Mouse (Mus musculus): ENCODE results near the gene Ntrk2. TPM values are rescaled to one million over a fixed set of nuclear protein-coding genes. Genes with fewer than 3 reads are reported as not detected.

Ntrk2 gene
- polyA plus RNA-seq, 1 experiment from 2014 or later, result 102 TPM

GRCm38 (mm10) chr13:59117233-59117632 is 310.9 kb downstream of the Ntrk2 start:
- Histone ChIP-seq H3K4me3 (replicated peaks; ENCODE audit: low read length) (no peak overlapping the region), H3K9me3 (ENCODE audit: control insufficient read depth, low read length) (peaks cover 8% of the 10 kb centered on the region), H3K27ac (ENCODE audit: low read length) (no peak overlapping the region), H3K27me3 (replicated peaks; ENCODE audit: control insufficient read depth, insufficient read depth, low read length) (no peaks in the 10 kb centered on the region), H3K36me3 (ENCODE audit: control insufficient read depth, insufficient read depth) (no peaks in the 10 kb centered on the region), H3K4me2 (ENCODE audit: low read length) (no peak overlapping the region), H3K4me1 (replicated peaks; ENCODE audit: control insufficient read depth, insufficient read depth, low read length) (no peaks in the 10 kb centered on the region; the same call in 1 of the 2 replicates), H3K9ac (replicated peaks; ENCODE audit: low read depth, low read length) (no peak overlapping the region)
- ATAC-seq, result no peak
- 89% methylated on average over 5 of the region's 5 CpGs for WGBS

- Histone ChIP-seq H3K27ac (ENCODE audit: low read length) (no peak overlapping the region), H3K4me2 (ENCODE audit: low read length) (no peak overlapping the region), H3K9me3 (ENCODE audit: control insufficient read depth, low read length) (peaks cover 6% of the 10 kb centered on the region), H3K4me1 (replicated peaks; ENCODE audit: control insufficient read depth, insufficient read depth, low read length) (no peaks in the 10 kb centered on the region; the same call in 1 of the 2 replicates), H3K27me3 (replicated peaks; ENCODE audit: control insufficient read depth, insufficient read depth, low read length) (no peaks in the 10 kb centered on the region), H3K4me3 (replicated peaks; ENCODE audit: low read length) (no peak overlapping the region), H3K9ac (replicated peaks; ENCODE audit: low read depth, low read length) (no peak overlapping the region), H3K36me3 (ENCODE audit: control insufficient read depth, insufficient read depth) (no peaks in the 10 kb centered on the region)
- WGBS, result 72% methylated on average over 10 of the region's 10 CpGs
- ATAC-seq, result no peak
These were observed 313.4 kb downstream of the Ntrk2 start for GRCm38 (mm10) chr13:59119596-59120394.

- Histone ChIP-seq H3K9me3 (ENCODE audit: control insufficient read depth, low read length) (no peaks in the 10 kb centered on the region), H3K4me2 (ENCODE audit: low read length) (no peak overlapping the region), H3K27ac (ENCODE audit: low read length) (peak overlapping the region; percentile 95), H3K9ac (replicated peaks; ENCODE audit: low read depth, low read length) (no peak overlapping the region), H3K4me3 (replicated peaks; ENCODE audit: low read length) (no peak overlapping the region), H3K36me3 (ENCODE audit: control insufficient read depth, insufficient read depth) (no peaks in the 10 kb centered on the region), H3K27me3 (replicated peaks; ENCODE audit: control insufficient read depth, insufficient read depth, low read length) (no peaks in the 10 kb centered on the region), H3K4me1 (replicated peaks; ENCODE audit: control insufficient read depth, insufficient read depth, low read length) (peaks cover 45% of the 10 kb centered on the region)
- peak; percentile 16; the same call in 1 of the 2 replicates for ATAC-seq
- 46% methylated on average over 7 of the region's 7 CpGs for WGBS
These were observed 336.9 kb downstream of the Ntrk2 start for GRCm38 (mm10) chr13:59143141-59143744.

GRCm38 (mm10) chr13:59144321-59144856 is 338.0 kb downstream of the Ntrk2 start:
- H3K4me2 ChIP-seq (ENCODE audit: low read length), result peak overlapping the region; percentile 47
- H3K9me3 ChIP-seq (ENCODE audit: control insufficient read depth, low read length), result no peaks in the 10 kb centered on the region
- ATAC-seq, result peak; percentile 92
- 0 out of 2 replicates have a peak overlapping the region, but pooled peaks have one; percentile 37 for H3K9ac ChIP-seq (replicated peaks; ENCODE audit: low read depth, low read length)
- H3K27ac ChIP-seq (ENCODE audit: low read length), result peak overlapping the region; percentile 95
- peaks cover 49% of the 10 kb centered on the region for H3K4me1 ChIP-seq (replicated peaks; ENCODE audit: control insufficient read depth, insufficient read depth, low read length)
- H3K36me3 ChIP-seq (ENCODE audit: control insufficient read depth, insufficient read depth), result no peaks in the 10 kb centered on the region
- 6% methylated on average over 11 of the region's 11 CpGs for WGBS
- H3K27me3 ChIP-seq (replicated peaks; ENCODE audit: control insufficient read depth, insufficient read depth, low read length), result no peaks in the 10 kb centered on the region
- peak overlapping the region; percentile 21 for H3K4me3 ChIP-seq (replicated peaks; ENCODE audit: low read length)

GRCm38 (mm10) chr13:59145677-59146555 is 339.5 kb downstream of the Ntrk2 start:
- Histone ChIP-seq H3K27ac (ENCODE audit: low read length) (peak overlapping the region; percentile 87), H3K9ac (replicated peaks; ENCODE audit: low read depth, low read length) (peak overlapping the region; percentile 26), H3K27me3 (replicated peaks; ENCODE audit: control insufficient read depth, insufficient read depth, low read length) (no peaks in the 10 kb centered on the region), H3K4me3 (replicated peaks; ENCODE audit: low read length) (no peak overlapping the region), H3K4me2 (ENCODE audit: low read length) (peak overlapping the region; percentile 33), H3K36me3 (ENCODE audit: control insufficient read depth, insufficient read depth) (no peaks in the 10 kb centered on the region), H3K9me3 (ENCODE audit: control insufficient read depth, low read length) (no peaks in the 10 kb centered on the region), H3K4me1 (replicated peaks; ENCODE audit: control insufficient read depth, insufficient read depth, low read length) (peaks cover 49% of the 10 kb centered on the region)
- ATAC-seq, result peak; percentile 85
- whole genome bisulfite sequencing, result 29% methylated on average over 21 of the region's 21 CpGs

- no peak overlapping the region for H3K9ac ChIP-seq (replicated peaks; ENCODE audit: low read depth, low read length)
- no peaks in the 10 kb centered on the region for H3K27me3 ChIP-seq (replicated peaks; ENCODE audit: control insufficient read depth, insufficient read depth, low read length)
- H3K9me3 ChIP-seq (ENCODE audit: control insufficient read depth, low read length), result no peaks in the 10 kb centered on the region
- no peaks in the 10 kb centered on the region for H3K36me3 ChIP-seq (ENCODE audit: control insufficient read depth, insufficient read depth)
- 85% methylated on average over 7 of the region's 7 CpGs for WGBS
- ATAC-seq, result no peak
- peaks cover 49% of the 10 kb centered on the region for H3K4me1 ChIP-seq (replicated peaks; ENCODE audit: control insufficient read depth, insufficient read depth, low read length)
- peak overlapping the region; percentile 87 for H3K27ac ChIP-seq (ENCODE audit: low read length)
- H3K4me3 ChIP-seq (replicated peaks; ENCODE audit: low read length), result no peak overlapping the region
- no peak overlapping the region for H3K4me2 ChIP-seq (ENCODE audit: low read length)
These were observed 340.2 kb downstream of the Ntrk2 start for GRCm38 (mm10) chr13:59146616-59147015.

- Histone ChIP-seq H3K4me2 (ENCODE audit: low read length) (no peak overlapping the region), H3K9me3 (ENCODE audit: control insufficient read depth, low read length) (no peaks in the 10 kb centered on the region), H3K9ac (replicated peaks; ENCODE audit: low read depth, low read length) (no peak overlapping the region), H3K27ac (ENCODE audit: low read length) (no peak overlapping the region), H3K4me3 (replicated peaks; ENCODE audit: low read length) (no peak overlapping the region), H3K4me1 (replicated peaks; ENCODE audit: control insufficient read depth, insufficient read depth, low read length) (peaks cover 49% of the 10 kb centered on the region), H3K36me3 (ENCODE audit: control insufficient read depth, insufficient read depth) (no peaks in the 10 kb centered on the region), H3K27me3 (replicated peaks; ENCODE audit: control insufficient read depth, insufficient read depth, low read length) (no peaks in the 10 kb centered on the region)
- 8% methylated on average over 4 of the region's 4 CpGs for WGBS
- ATAC-seq, result no peak
These were observed 341.6 kb downstream of the Ntrk2 start for GRCm38 (mm10) chr13:59147976-59148375.

- no peak overlapping the region for H3K4me2 ChIP-seq (ENCODE audit: low read length)
- peaks cover 41% of the 10 kb centered on the region for H3K4me1 ChIP-seq (replicated peaks; ENCODE audit: control insufficient read depth, insufficient read depth, low read length)
- H3K4me3 ChIP-seq (replicated peaks; ENCODE audit: low read length), result no peak overlapping the region
- no peak for ATAC-seq
- H3K27ac ChIP-seq (ENCODE audit: low read length), result no peak overlapping the region
- H3K9ac ChIP-seq (replicated peaks; ENCODE audit: low read depth, low read length), result no peak overlapping the region
- no peaks in the 10 kb centered on the region for H3K27me3 ChIP-seq (replicated peaks; ENCODE audit: control insufficient read depth, insufficient read depth, low read length)
- H3K9me3 ChIP-seq (ENCODE audit: control insufficient read depth, low read length), result no peaks in the 10 kb centered on the region
- 83% methylated on average over 10 of the region's 10 CpGs for WGBS
- no peaks in the 10 kb centered on the region for H3K36me3 ChIP-seq (ENCODE audit: control insufficient read depth, insufficient read depth)
These were observed 342.4 kb downstream of the Ntrk2 start for GRCm38 (mm10) chr13:59148793-59149192.

- Histone ChIP-seq H3K9ac (replicated peaks; ENCODE audit: low read depth, low read length) (no peak overlapping the region), H3K4me1 (replicated peaks; ENCODE audit: control insufficient read depth, insufficient read depth, low read length) (no peaks in the 10 kb centered on the region), H3K9me3 (ENCODE audit: control insufficient read depth, low read length) (no peaks in the 10 kb centered on the region), H3K4me3 (replicated peaks; ENCODE audit: low read length) (no peak overlapping the region), H3K4me2 (ENCODE audit: low read length) (no peak overlapping the region), H3K36me3 (ENCODE audit: control insufficient read depth, insufficient read depth) (no peaks in the 10 kb centered on the region), H3K27ac (ENCODE audit: low read length) (no peak overlapping the region), H3K27me3 (replicated peaks; ENCODE audit: control insufficient read depth, insufficient read depth, low read length) (no peaks in the 10 kb centered on the region)
- no peak for ATAC-seq
- 86% methylated on average over 8 of the region's 8 CpGs for WGBS
These were observed 357.6 kb downstream of the Ntrk2 start for GRCm38 (mm10) chr13:59164015-59164414.

Measured in forebrain, embryonic 16.5 days (tissue).